Mouse (Mus musculus): ENCODE measurements at regions not wholly inside any gene's neighbourhood (a gene's known extent, or its start where the extent isn't known, plus 50 kb on each side); places are given as distances from the start of the nearest gene placed in this dataset.

- no peak for ATAC-seq (ENCODE audit: low FRiP score, low TSS enrichment)
- Histone ChIP-seq H3K27me3 (ENCODE audit: control insufficient read depth, insufficient read depth, low read length) (no peaks in the 10 kb centered on the region), H3K36me3 (ENCODE audit: control insufficient read depth, insufficient read depth, low read length) (no peaks in the 10 kb centered on the region), H3K4me1 (ENCODE audit: control insufficient read depth, insufficient read depth, low read length) (no peaks in the 10 kb centered on the region), H3K9me3 (ENCODE audit: control insufficient read depth, low read length) (no peaks in the 10 kb centered on the region), H3K4me2 (replicated peaks; ENCODE audit: low read depth, low read length) (no peak overlapping the region), H3K4me3 (ENCODE audit: low read length) (no peak overlapping the region), H3K27ac (ENCODE audit: low read depth, low read length) (no peak overlapping the region), H3K9ac (ENCODE audit: low read depth, low read length) (no peak overlapping the region)
- WGBS: 88% methylated on average over 1 of the region's 1 CpGs
Observed at GRCm38 (mm10) chr14:107570676-107571075, 1343.3 kb downstream of the Slitrk1 start.

DNA sequence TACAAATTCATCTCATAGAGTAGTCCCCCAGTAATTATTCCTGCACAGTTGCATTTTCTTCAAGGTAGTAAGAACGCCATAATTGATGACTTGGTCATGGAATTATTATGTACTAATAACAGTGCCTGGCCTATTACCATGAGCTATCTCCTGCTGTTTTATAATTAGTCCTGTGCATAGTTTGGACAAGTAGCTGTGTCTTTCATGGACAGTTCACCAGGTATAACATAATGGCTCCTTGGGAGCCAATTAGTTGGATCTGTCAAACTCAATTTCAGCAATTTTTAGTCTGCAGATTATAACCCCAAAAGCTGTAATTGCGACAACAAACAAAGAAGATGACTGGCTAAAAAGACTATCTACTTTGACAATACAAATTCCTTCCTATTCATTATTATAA is 1345.5 kb downstream of the Slitrk1 start:
- Histone ChIP-seq H3K4me3 (ENCODE audit: low read length) (no peak overlapping the region), H3K9me3 (ENCODE audit: control insufficient read depth, low read length) (no peaks in the 10 kb centered on the region)
- WGBS: 90% methylated on average over 2 of the region's 2 CpGs

More for the DNA sequence above, 1345.5 kb downstream of the Slitrk1 start:
- Histone ChIP-seq H3K36me3 (ENCODE audit: control insufficient read depth, insufficient read depth, low read length) (no peaks in the 10 kb centered on the region), H3K4me1 (ENCODE audit: control insufficient read depth, insufficient read depth, low read length) (no peaks in the 10 kb centered on the region), H3K27ac (ENCODE audit: low read depth, low read length) (no peak overlapping the region), H3K4me2 (replicated peaks; ENCODE audit: low read depth, low read length) (no peak overlapping the region), H3K9ac (ENCODE audit: low read depth, low read length) (no peak overlapping the region), H3K27me3 (ENCODE audit: control insufficient read depth, insufficient read depth, low read length) (no peaks in the 10 kb centered on the region)
- ATAC-seq (ENCODE audit: low FRiP score, low TSS enrichment): no peak
